Mouse (Mus musculus) embryonic facial prominence, embryonic 10.5 days (tissue): ENCODE measurements around the gene Myo1d. TPM values are rescaled to one million over a fixed set of nuclear protein-coding genes. Genes with fewer than 3 reads are reported as not detected.

ENCODE experiments used
- DNase-seq: peaks from one replicate; pipeline ENCODE4 v3.0.0-alpha.2; 2017; ENCODE audit warnings: low spot score
- H3K27ac ChIP-seq: fragments of 300-500 bp; sonication (generic); replicated peaks from 2 replicates; pipeline ENCODE4 v1.5.1; 2016; ENCODE audit warnings: mild to moderate bottlenecking
- H3K27me3 ChIP-seq: fragments of 300-500 bp; sonication (generic); replicated peaks from 2 replicates; pipeline ENCODE4 v1.6.1; 2016; ENCODE audit warnings: low read depth, mild to moderate bottlenecking; ENCODE audit not compliant: poor library complexity, severe bottlenecking
- H3K36me3 ChIP-seq: fragments of 300-500 bp; sonication (generic); replicated peaks from 2 replicates; pipeline ENCODE4 v1.6.1; 2016; ENCODE audit warnings: mild to moderate bottlenecking, moderate library complexity
- H3K4me1 ChIP-seq: fragments of 300-500 bp; sonication (generic); 2 replicates; pipeline ENCODE4 v1.6.1; 2016
- H3K4me3 ChIP-seq: fragments of 300-500 bp; sonication (generic); 2 replicates; pipeline ENCODE4 v1.5.1; 2016; ENCODE audit warnings: mild to moderate bottlenecking, moderate library complexity
- H3K9me3 ChIP-seq: fragments of 300-500 bp; sonication (generic); 2 replicates; pipeline ENCODE4 v1.6.1; 2016; ENCODE audit warnings: mild to moderate bottlenecking
- WGBS: fragments of 180-500 bp; shearing (Covaris S2); methylation state at CpG from one replicate; pipeline ENCODE4 v1.1.7; 2016; 5-methylcytosine and 5-hydroxymethylcytosine counted together
- polyA plus RNA-seq: library from polyadenylated mRNA; unstranded; fragments of >200 nt; fragmentation: Nextera tagmentation; extraction: Ambion mirVana; gene quantifications from 2 replicates; pipeline ENCODE4 v1.2.1, GENCODE M21; 2016

Gene Myo1d
- polyA plus RNA-seq, 1 experiment from 2014 or later: 4.0 TPM

DNA sequence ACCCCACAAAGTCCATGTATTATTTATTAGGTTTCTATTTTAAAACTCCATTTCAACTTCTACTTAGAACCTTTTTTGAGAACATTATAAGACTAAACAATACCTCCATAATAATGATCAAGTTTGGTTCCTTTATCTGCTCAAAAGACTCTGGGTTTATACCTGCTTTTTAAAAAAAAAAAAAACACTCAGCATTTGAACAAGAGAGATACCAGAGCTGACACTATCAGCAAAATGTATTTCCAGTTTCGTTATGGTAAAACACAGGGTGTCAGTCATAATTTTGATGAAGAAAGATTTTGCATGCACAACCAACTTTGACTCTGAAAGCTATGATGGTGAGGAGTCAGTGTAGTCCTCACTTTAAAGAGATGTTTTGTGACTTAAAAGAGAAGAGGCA is 28.7 kb downstream of the Myo1d start:
- 87% methylated on average over 1 of the region's 1 CpGs for WGBS
- H3K27ac ChIP-seq: no peak overlapping the region

GRCm38 (mm10) chr11:80749187-80749586 is 30.6 kb downstream of the Myo1d start:
- H3K36me3 ChIP-seq: no peaks in the 10 kb centered on the region
- DNase-seq: no peak
- no peak overlapping the region for H3K4me3 ChIP-seq
- H3K9me3 ChIP-seq: no peaks in the 10 kb centered on the region
- no peak overlapping the region for H3K27ac ChIP-seq
- no peaks in the 10 kb centered on the region for H3K27me3 ChIP-seq
- 95% methylated on average over 1 of the region's 1 CpGs for WGBS
- H3K4me1 ChIP-seq: peaks cover 11% of the 10 kb centered on the region

More for the DNA sequence above, 28.7 kb downstream of the Myo1d start:
- Histone ChIP-seq H3K9me3 (no peaks in the 10 kb centered on the region), H3K36me3 (no peaks in the 10 kb centered on the region), H3K27me3 (no peaks in the 10 kb centered on the region), H3K4me3 (no peak overlapping the region), H3K4me1 (peaks cover 11% of the 10 kb centered on the region)
- DNase-seq: no peak

GRCm38 (mm10) chr11:80745426-80745825 is 34.4 kb downstream of the Myo1d start:
- Histone ChIP-seq H3K9me3 (no peaks in the 10 kb centered on the region), H3K4me1 (peaks cover 11% of the 10 kb centered on the region), H3K27me3 (no peaks in the 10 kb centered on the region), H3K27ac (no peak overlapping the region), H3K4me3 (no peak overlapping the region), H3K36me3 (no peaks in the 10 kb centered on the region)
- no peak for DNase-seq
- 82% methylated on average over 5 of the region's 5 CpGs for WGBS

DNA sequence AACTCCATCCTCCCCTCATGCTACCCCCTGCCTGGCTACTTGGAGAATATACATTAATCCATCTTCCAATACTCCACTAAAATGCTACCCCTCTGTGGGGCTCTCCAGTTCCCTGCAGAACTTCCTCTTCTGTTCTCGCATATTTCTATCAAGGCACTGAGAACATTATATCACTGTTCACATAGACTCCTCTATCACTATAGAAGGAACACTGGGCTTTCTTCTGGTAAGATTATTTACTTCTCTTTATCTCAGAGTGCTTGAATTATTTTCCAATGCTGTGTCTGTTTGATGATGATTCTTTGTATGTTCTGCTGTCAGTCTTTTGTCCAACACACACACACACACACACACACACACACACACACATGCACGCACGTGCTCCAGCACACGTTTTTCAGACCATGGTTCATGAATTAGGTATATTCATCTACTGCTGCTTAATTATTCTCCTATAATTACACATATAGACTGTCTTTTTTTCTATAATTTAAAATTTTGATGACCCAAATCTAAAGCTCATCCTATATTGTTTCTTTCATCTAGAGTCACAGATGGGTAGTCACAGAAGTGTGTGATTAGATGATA is 35.9 kb downstream of the Myo1d start:
- Histone ChIP-seq H3K36me3 (no peaks in the 10 kb centered on the region), H3K27me3 (no peaks in the 10 kb centered on the region), H3K9me3 (no peaks in the 10 kb centered on the region), H3K27ac (no peak overlapping the region), H3K4me3 (no peak overlapping the region), H3K4me1 (peaks cover 11% of the 10 kb centered on the region)
- WGBS: 88% methylated on average over 4 of the region's 4 CpGs
- no peak for DNase-seq

DNA sequence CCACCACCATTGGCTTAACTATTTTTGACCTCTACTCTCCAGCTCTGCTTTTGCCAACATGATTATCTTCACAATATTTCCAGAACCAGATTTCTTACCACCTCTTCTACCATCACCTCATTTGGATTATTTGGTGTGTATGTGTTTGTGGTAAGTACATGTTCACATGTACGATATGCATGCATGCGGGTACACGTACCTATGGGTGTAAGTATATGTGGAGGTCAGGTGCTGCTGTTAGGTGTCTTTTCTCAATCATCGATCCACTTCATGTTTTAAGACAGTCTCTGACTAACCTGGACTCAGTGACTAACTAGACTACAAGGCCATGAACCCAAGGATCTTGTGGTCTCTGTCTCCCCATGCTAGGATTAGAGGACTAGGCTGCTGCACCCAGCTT is 37.4 kb downstream of the Myo1d start:
- Histone ChIP-seq H3K4me3 (no peak overlapping the region), H3K36me3 (no peaks in the 10 kb centered on the region), H3K4me1 (peaks cover 11% of the 10 kb centered on the region), H3K27ac (no peak overlapping the region), H3K27me3 (no peaks in the 10 kb centered on the region), H3K9me3 (no peaks in the 10 kb centered on the region)
- DNase-seq: no peak
- WGBS: 97% methylated on average over 4 of the region's 4 CpGs

DNA sequence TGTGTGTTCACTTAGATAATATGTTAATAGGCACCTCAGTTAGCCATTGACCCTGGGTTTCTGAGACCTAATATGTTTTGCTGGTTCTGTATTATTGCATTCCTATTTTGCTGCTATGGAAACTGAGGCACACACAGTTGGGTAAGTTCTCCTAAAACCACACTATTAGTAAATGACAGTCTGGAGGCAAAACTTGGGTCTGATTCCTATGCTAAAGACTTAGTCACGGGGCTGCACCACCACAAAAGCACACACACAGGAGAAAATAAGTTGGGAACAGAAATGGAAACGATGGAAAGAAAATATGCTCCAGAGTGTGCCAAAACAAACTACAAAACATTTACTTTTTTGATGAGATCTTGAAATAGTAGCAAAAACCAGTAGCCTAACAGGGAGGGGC is 45.1 kb downstream of the Myo1d start:
- no peaks in the 10 kb centered on the region for H3K9me3 ChIP-seq
- H3K4me1 ChIP-seq: no peaks in the 10 kb centered on the region
- no peak overlapping the region for H3K4me3 ChIP-seq
- 86% methylated on average over 2 of the region's 2 CpGs for WGBS
- no peak for DNase-seq
- no peak overlapping the region for H3K27ac ChIP-seq
- H3K36me3 ChIP-seq: no peaks in the 10 kb centered on the region
- H3K27me3 ChIP-seq: no peaks in the 10 kb centered on the region

GRCm38 (mm10) chr11:80724701-80725100 is 55.1 kb downstream of the Myo1d start:
- 83% methylated on average over 12 of the region's 12 CpGs for WGBS
- Histone ChIP-seq H3K9me3 (no peaks in the 10 kb centered on the region), H3K27ac (no peak overlapping the region), H3K27me3 (no peaks in the 10 kb centered on the region), H3K4me3 (no peak overlapping the region), H3K4me1 (no peaks in the 10 kb centered on the region; the same call in 1 of the 2 replicates), H3K36me3 (no peaks in the 10 kb centered on the region)
- DNase-seq: no peak

GRCm38 (mm10) chr11:80723406-80724047 is 56.3 kb downstream of the Myo1d start:
- Histone ChIP-seq H3K27ac (no peak overlapping the region), H3K4me3 (no peak overlapping the region), H3K27me3 (no peaks in the 10 kb centered on the region), H3K36me3 (no peaks in the 10 kb centered on the region), H3K4me1 (peaks cover 6% of the 10 kb centered on the region; the same call in 1 of the 2 replicates), H3K9me3 (no peaks in the 10 kb centered on the region)
- DNase-seq: no peak
- 83% methylated on average over 9 of the region's 9 CpGs for WGBS

DNA sequence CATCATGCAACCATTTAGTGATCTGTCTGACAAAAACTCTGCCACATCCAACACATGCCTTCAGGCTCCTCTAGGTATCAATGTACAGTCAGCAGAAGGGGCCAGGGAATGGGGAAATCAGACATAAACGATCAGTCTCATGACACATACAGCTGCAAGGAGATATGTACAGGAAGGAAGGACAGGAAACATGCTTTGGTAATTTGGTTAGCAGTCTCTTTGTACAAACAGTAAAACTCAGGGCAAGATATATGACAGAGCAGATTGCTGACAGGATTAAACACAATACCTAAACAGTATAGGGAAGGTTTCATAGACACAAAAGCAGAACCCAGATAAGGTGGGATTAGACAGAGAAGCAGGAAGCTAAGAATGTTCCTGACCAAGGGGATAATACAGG is 60.8 kb downstream of the Myo1d start:
- Histone ChIP-seq H3K27me3 (no peaks in the 10 kb centered on the region), H3K4me1 (peaks cover 9% of the 10 kb centered on the region; the same call in 1 of the 2 replicates), H3K36me3 (no peaks in the 10 kb centered on the region), H3K27ac (no peak overlapping the region), H3K9me3 (no peaks in the 10 kb centered on the region), H3K4me3 (no peak overlapping the region)
- no peak for DNase-seq
- 48% methylated on average over 1 of the region's 1 CpGs for WGBS

DNA sequence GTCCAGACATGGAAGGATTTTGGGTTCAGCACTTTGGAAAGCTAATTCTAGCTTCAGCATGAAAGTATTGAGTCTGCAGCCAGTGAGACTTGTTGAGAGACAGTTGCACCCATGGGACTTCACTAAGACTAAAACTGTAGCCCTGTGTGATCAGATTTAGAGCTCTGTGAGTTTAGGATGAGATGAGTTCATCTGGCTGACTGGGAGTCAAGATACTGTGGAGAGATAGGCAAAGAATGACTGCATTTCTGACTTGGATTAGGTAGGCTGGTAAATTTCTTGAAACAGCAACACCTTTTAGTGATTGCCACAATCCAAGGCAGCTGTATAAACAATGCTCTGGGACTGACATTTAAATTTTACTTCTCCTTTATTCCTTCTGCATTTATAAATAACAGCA is 61.8 kb downstream of the Myo1d start:
- no peak overlapping the region for H3K4me3 ChIP-seq
- H3K27me3 ChIP-seq: no peaks in the 10 kb centered on the region
- H3K27ac ChIP-seq: no peak overlapping the region
- 0 out of 2 replicates have a peak, but pooled peaks cover 9% of the 10 kb centered on the region for H3K4me1 ChIP-seq
- H3K36me3 ChIP-seq: no peaks in the 10 kb centered on the region
- H3K9me3 ChIP-seq: no peaks in the 10 kb centered on the region
- DNase-seq: no peak

GRCm38 (mm10) chr11:80715115-80715514 is 64.7 kb downstream of the Myo1d start:
- H3K36me3 ChIP-seq: no peaks in the 10 kb centered on the region
- H3K27ac ChIP-seq: no peak overlapping the region
- no peak overlapping the region for H3K4me3 ChIP-seq
- DNase-seq: no peak
- H3K9me3 ChIP-seq: no peaks in the 10 kb centered on the region
- 77% methylated on average over 2 of the region's 2 CpGs for WGBS
- no peaks in the 10 kb centered on the region for H3K27me3 ChIP-seq
- H3K4me1 ChIP-seq: 0 out of 2 replicates have a peak, but pooled peaks cover 9% of the 10 kb centered on the region

DNA sequence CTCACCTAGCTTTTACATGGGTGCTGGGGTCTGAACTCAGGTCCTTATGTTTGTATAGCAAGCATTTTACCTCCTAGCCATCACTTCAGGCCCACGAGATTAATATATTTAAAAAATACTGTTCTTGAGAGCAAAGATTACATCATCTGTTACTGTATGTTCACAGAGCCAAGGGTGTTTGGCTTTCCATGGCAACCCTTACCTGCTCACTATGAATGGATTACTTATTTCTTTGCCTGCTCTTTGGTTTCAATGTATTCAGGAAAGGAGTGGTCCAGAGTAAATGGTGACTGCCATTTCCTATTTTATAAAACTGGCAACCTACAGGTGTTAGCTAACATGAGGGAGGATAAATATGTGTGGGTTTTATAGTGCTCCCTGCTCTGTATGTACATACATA is 66.1 kb downstream of the Myo1d start:
- Histone ChIP-seq H3K27me3 (no peaks in the 10 kb centered on the region), H3K36me3 (no peaks in the 10 kb centered on the region), H3K4me3 (no peak overlapping the region), H3K27ac (no peak overlapping the region), H3K9me3 (no peaks in the 10 kb centered on the region), H3K4me1 (0 out of 2 replicates have a peak, but pooled peaks cover 3% of the 10 kb centered on the region)
- 85% methylated on average over 1 of the region's 1 CpGs for WGBS
- no peak for DNase-seq

GRCm38 (mm10) chr11:80712201-80712600 is 67.6 kb downstream of the Myo1d start:
- H3K36me3 ChIP-seq: no peaks in the 10 kb centered on the region
- no peak overlapping the region for H3K27ac ChIP-seq
- H3K4me3 ChIP-seq: no peak overlapping the region
- H3K27me3 ChIP-seq: no peaks in the 10 kb centered on the region
- H3K9me3 ChIP-seq: no peaks in the 10 kb centered on the region
- WGBS: 82% methylated on average over 3 of the region's 3 CpGs
- DNase-seq: no peak
- no peaks in the 10 kb centered on the region for H3K4me1 ChIP-seq
